Mouse (Mus musculus): Measurements from ENCODE around the gene Ctso.

Ctso gene

GRCm38 (mm10) chr3:81932141-81933101 lies at the start of gene Ctso:
Gene Ctso (plus strand): TSS chr3:81932601.
- DNase-seq: peak; percentile 89 to 92

DNA sequence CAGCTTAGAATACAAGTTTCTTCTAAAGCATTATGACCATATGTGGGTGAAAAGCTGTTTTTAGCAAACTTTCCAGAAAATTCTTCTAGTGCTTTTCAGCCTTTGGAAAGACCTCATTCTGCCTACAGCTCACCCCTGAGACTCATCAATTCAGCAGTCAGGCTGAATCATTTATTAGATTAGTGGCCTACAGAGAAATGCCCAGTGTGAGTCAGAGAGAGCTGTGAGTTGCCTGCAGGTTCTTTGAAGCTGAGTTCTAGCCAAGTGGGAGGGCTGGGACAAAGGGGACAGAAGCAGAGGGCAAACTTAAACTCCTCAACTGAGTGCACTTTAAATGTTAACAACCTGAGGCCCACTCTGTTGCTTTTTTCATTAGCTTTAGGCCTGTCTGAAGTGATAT lies 48.5 kb upstream of the Ctso start:
- no peak for DNase-seq

DNA sequence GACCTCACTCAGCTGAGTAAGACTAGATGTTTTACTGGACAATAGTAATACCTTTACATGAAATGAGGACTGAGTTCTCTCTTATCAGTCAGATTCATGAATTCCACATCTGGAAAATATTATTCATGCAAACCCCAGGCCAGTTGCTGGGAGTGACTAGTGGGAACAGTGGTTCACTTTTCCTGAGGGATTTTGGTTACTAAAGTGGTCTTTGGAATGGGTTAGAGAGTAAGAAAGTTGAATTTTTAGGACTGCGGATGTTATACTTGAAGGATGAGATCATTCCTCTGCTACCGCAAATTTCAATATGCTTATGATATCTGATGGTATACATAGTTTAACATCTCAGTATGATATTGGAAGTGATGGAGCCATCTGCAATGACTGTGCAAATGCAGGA lies 46.8 kb upstream of the Ctso start:
- DNase-seq: no peak

DNA sequence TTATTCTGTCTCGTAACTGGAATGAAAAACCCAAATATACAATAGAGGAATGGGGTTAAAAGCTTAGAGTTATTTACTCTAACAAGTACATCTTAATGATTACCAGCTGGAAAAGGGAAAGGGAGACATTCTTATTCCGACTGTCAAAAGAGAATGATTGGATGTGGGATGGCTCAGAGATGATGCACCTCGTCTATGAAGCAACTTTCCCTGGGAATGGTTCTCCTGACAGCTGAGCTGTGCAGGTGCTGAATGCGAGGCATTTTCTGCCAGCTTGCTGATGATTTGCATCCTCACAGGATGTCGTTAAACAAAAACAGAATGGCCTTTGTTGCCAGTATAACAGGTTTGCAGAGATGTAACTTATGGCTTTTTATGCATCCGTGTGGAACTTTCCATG lies 43.3 kb upstream of the Ctso start:
- no peak for DNase-seq

GRCm38 (mm10) chr3:81910286-81911036 lies 21.9 kb upstream of the Ctso start:
- DNase-seq: no peak

GRCm38 (mm10) chr3:81916030-81916686 lies 16.2 kb upstream of the Ctso start:
- DNase-seq: no peak

- no peak for DNase-seq
Measured at GRCm38 (mm10) chr3:81917354-81917935, 15.0 kb upstream of the Ctso start.

GRCm38 (mm10) chr3:81918215-81918614 lies 14.2 kb upstream of the Ctso start:
- DNase-seq: no peak

GRCm38 (mm10) chr3:81919681-81920080 lies 12.7 kb upstream of the Ctso start:
- no peak for DNase-seq

GRCm38 (mm10) chr3:81922910-81923309 lies 9.5 kb upstream of the Ctso start:
- peak; percentile 17 to 44 for DNase-seq

- peak in 1 of 2 experiments; percentile 37 for DNase-seq
Measured at GRCm38 (mm10) chr3:81924931-81925330, 7.5 kb upstream of the Ctso start.

GRCm38 (mm10) chr3:81925856-81926255 lies 6.5 kb upstream of the Ctso start:
- no peak for DNase-seq

DNA sequence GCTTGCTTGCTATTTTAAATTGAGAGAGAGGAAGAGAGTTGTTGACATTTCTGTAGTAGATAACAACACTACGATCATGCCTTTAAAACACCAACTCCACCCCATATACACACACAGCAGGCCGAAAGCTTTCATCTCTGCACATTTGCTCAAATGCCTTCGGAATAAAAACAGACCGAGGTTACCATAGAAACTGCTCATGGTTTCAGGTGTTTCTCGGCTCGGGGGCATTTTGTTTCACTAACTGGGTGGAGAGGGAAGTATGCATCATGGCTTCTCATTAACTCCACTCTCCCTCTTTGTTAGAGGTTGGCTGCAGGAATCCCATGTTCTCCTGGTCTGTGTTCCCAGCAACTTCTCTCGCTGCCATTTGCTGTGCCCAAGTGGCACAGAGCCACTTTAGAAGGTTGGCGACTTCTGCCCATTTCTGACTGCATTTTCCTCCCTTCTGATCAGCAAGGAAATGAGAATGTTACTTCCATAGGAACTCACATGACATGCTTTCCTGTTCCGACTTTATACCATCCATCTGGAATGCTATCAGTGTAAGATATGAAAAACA lies 5.6 kb upstream of the Ctso start:
- DNase-seq: no peak

DNA sequence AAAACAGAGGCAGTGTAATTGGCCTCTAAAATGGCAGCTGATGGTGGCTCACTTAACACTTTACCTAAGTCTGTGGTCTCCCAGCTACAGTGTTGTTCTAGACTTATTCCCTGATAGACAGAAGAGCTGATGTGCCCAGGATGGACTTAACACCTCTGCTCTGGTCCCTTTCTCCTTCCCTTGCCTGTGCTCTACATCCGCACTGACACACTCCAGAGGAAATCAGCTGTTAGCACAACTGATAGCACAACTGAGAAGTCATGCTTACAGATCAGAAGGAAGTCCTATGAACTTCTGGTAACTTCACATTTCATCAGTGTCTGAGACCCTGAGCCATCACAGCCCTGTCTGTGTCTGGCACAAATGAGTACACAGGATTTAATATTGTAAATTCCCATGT lies 3.3 kb upstream of the Ctso start:
- DNase-seq: no peak

DNA sequence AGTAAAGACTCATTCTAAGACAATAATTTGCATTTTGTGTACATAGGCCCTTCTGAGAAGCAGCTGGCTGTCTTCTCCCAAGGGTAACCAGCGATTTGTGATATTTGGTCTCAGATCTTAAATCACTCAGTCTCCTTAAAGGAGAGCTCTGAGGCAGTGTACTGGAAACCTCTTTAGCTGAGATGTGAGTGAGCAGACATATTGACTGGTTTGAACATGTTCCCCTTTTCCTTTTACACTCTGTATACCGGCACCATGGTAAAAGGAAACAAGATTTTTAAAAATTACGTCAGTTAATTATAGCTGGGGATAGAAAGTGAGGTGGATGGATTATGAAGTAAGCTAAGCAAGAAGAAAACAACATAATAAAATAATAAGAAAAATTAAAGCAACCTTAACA lies 706 bp upstream of the Ctso start:
- DNase-seq: no peak

DNA sequence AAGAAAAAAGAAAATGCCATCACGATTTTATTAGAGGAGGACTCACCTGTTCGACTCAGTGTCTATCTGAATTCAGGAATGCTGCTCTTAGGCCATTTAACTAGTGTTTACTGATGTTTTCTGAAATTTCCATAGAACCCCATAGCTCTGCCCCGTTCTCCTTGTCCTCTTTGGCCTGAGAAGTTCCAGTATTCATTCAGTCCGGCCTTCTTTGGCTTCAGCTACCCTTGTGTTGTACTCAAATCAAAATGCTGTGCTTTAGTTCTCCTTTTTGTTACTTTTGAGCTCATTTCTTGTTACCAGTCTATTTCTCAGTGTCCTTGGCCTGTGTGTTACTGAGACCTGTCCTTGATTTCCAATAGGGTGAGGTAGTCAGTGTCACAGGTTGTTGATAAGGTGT lies 947 bp downstream of the Ctso start:
- no peak for DNase-seq

- peak; percentile 21 to 52 for DNase-seq
Measured at GRCm38 (mm10) chr3:81938924-81939323, 6.5 kb downstream of the Ctso start.

DNA sequence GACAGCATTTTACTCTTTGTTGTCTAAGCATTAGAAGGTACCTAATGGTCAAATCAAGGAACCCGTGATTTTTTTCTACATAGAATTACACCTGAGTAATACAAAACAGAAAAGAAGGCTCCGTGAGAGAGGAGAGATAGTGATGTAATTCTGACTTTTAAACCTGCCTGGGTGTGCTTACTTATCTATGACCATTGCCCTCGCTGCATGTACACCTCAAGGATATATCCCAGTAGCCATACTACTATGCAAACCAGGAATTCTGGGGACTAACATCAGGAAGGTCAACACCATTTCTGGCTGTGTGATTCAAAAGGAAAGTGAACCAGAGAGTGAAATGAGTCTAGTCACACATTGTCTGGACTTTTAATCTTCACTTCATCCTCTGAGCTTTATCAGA lies 9.9 kb downstream of the Ctso start:
- no peak for DNase-seq

- no peak for DNase-seq
Measured at GRCm38 (mm10) chr3:81943097-81943496, 10.7 kb downstream of the Ctso start.

- DNase-seq: no peak
Measured at GRCm38 (mm10) chr3:81944851-81945393, 12.5 kb downstream of the Ctso start.

DNA sequence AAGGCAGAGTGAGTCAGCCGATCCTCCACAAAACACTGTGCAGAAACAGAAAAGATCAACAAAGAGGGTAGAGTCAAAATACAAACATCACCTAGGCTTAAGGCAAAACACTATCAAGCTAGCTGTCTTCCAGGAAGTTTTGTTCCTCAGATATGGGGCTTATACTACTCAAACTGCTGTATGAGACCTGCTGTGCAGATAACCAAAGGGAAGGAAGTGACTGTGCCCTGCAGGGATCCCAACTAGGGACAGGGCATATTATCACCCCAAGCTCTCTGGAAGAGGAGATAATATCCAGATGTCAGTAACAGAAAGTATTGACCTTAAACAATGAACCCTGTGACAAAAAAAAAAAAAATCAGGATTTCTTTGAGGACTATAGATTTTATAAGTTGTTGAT lies 16.6 kb downstream of the Ctso start:
- DNase-seq: no peak

DNA sequence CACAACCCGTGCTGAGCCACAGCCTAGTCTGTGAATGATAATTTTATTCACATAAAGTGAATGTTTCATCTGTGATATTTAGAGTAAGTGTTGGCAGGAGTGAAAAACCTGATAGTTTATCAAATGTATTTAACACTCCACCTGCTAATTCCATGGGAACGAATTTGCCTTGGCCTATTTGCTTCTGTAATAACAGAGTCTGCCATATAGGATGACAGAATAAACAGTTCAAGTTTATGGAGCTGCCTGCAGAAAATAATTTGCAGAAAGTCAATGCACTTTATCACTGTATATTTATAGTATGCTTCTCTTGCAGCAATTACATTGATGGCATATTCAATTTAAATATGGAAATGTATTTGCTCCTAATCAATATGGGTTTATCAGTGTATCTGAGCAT lies 19.4 kb downstream of the Ctso start:
- no peak for DNase-seq
